Mouse (Mus musculus) heart, embryonic 16.5 days (tissue): ENCODE data around the gene Tmprss5. TPM values are rescaled to one million over a fixed set of nuclear protein-coding genes. Genes with fewer than 3 reads are reported as not detected.

Experiments
- ATAC-seq: fragments of 200-750 bp; cut with Nextera tagmentation; replicated peaks from 2 replicates; pipeline ENCODE4 v1.8.0; 2017; ENCODE audit warnings: moderate number of reproducible peaks; ENCODE audit not compliant: insufficient read depth, low FRiP score; ENCODE audit errors: extremely low read depth
- H3K27ac ChIP-seq: fragments of 300-500 bp; sonication (generic); 2 replicates; pipeline ENCODE4 v1.5.1; 2014; ENCODE audit warnings: mild to moderate bottlenecking, low read length, control low read depth, moderate library complexity
- H3K27me3 ChIP-seq: fragments of 300-500 bp; sonication (generic); 2 replicates; pipeline ENCODE4 v1.6.1; 2014; ENCODE audit warnings: low read length, mixed read lengths; ENCODE audit not compliant: control insufficient read depth, insufficient read depth
- H3K36me3 ChIP-seq: fragments of 300-500 bp; sonication (generic); 2 replicates; pipeline ENCODE4 v1.6.1; 2014; ENCODE audit not compliant: control insufficient read depth, insufficient read depth
- H3K4me1 ChIP-seq: fragments of 300-500 bp; sonication (generic); 2 replicates; pipeline ENCODE4 v1.6.1; 2014; ENCODE audit warnings: low read length, mixed read lengths; ENCODE audit not compliant: control insufficient read depth, insufficient read depth
- H3K4me2 ChIP-seq: fragments of 300-500 bp; sonication (generic); 2 replicates; pipeline ENCODE4 v1.6.1; 2014; ENCODE audit warnings: low read depth, mild to moderate bottlenecking, control low read depth, low read length
- H3K4me3 ChIP-seq: fragments of 300-500 bp; sonication (generic); 2 replicates; pipeline ENCODE4 v1.5.1; 2014; ENCODE audit warnings: mild to moderate bottlenecking, control low read depth, low read length
- H3K9ac ChIP-seq: fragments of 300-500 bp; sonication (generic); 2 replicates; pipeline ENCODE4 v1.6.1; 2014; ENCODE audit warnings: low read length, control low read depth
- H3K9me3 ChIP-seq: fragments of 300-500 bp; sonication (generic); replicated peaks from 2 replicates; pipeline ENCODE4 v1.6.1; 2016; ENCODE audit warnings: low read length; ENCODE audit not compliant: control insufficient read depth
- WGBS: fragments of 180-500 bp; shearing (Covaris S2); extraction: QIAGEN DNeasy Blood & Tissue Kit; methylation state at CpG from one replicate; pipeline ENCODE4 v1.1.7; 2014; 5-methylcytosine and 5-hydroxymethylcytosine counted together
- polyA plus RNA-seq: library from polyadenylated mRNA; unstranded; fragments of >200 nt; fragmentation: Nextera tagmentation; extraction: Ambion mirVana; gene quantifications from 2 replicates; pipeline ENCODE4 v1.2.1, GENCODE M21; 2015

Tmprss5 gene
- 0.06 and 0.24 TPM in 2 replicates for polyA plus RNA-seq

DNA sequence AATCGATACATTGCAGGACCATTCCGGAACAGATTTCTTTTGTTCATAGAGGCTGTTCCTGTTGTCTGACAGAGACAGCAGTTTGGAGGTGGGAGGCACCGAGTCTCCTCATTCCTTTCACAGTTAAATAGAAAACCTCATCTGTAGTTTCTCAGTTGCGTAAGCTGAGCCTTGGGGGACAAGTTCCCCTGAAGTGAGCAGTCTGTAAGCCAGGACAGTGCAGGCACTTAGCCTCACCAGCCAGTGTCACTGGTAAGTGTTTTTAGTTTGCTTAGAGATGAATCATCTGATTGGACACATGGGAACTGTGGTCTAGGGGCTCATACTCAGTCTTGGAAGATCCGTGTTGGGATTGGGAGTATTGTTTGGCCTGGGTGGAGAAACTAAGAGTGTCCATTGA is at the start of gene Tmprss5:
Gene Tmprss5, plus strand, starts transcription at position 154 of the 400 bp plus-strand sequence.
- no peak for ATAC-seq
- Histone ChIP-seq H3K4me1 (peaks cover 4% of the 10 kb centered on the region), H3K36me3 (peaks cover 27% of the 10 kb centered on the region), H3K27me3 (no peaks in the 10 kb centered on the region), H3K9me3 (no peaks in the 10 kb centered on the region), H3K27ac (no peak within 1 kb of the TSS), H3K9ac (no peak within 1 kb of the TSS), H3K4me3 (no peak within 1 kb of the TSS), H3K4me2 (no peak within 1 kb of the TSS)
- WGBS = 70% methylated on average over 5 of the region's 5 CpGs

DNA sequence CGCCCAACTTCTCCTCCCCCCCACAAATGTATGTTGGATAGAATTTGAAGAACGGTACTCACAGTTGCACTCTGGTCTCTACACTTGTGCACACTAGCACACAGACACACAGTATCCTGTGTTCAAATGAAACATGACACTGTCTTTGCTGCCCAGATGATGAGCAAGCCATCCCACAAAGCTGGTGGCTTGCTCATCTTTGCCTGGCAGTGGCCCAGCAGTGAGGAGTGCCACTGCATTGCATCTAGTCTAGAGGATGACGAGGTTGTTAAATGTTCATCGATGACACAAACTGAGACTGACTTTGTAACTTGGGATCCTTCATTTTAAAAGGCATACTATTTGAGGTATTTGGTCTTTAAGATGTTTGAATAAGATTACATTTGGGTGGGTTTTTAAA is 46.3 kb upstream of the Tmprss5 start:
- H3K4me3 ChIP-seq = no peak overlapping the region
- H3K4me2 ChIP-seq = no peak overlapping the region
- H3K9ac ChIP-seq = no peak overlapping the region
- no peaks in the 10 kb centered on the region for H3K4me1 ChIP-seq
- no peak for ATAC-seq
- peaks cover 75% of the 10 kb centered on the region for H3K36me3 ChIP-seq
- 89% methylated on average over 4 of the region's 4 CpGs for WGBS
- no peaks in the 10 kb centered on the region for H3K27me3 ChIP-seq
- no peaks in the 10 kb centered on the region for H3K9me3 ChIP-seq
- no peak overlapping the region for H3K27ac ChIP-seq

DNA sequence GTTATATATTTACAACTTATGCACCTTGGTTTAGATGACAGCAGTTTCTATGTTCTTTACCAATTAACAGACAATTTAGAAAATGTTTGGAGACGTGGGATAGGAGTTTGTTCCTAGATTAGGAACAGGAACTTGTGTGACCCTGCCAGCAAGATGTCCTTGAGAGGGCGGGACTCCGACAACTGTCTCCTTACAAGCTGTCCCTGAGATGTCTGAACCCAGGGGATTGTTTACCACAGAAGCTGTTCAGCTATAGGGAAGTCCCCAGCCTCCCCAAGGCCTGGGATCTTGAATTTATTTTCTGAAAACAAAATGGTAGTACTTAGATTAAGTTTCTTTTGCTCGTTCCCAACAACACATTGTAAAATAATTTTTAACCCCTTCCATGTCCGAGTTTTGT is 30.2 kb upstream of the Tmprss5 start:
- no peak overlapping the region for H3K9ac ChIP-seq
- H3K9me3 ChIP-seq = no peaks in the 10 kb centered on the region
- ATAC-seq = no peak
- peaks cover 4% of the 10 kb centered on the region; the same call in 1 of the 2 replicates for H3K4me1 ChIP-seq
- 61% methylated on average over 5 of the region's 5 CpGs for WGBS
- H3K36me3 ChIP-seq = no peaks in the 10 kb centered on the region
- H3K27ac ChIP-seq = no peak overlapping the region
- H3K27me3 ChIP-seq = no peaks in the 10 kb centered on the region
- no peak overlapping the region for H3K4me3 ChIP-seq
- no peak overlapping the region for H3K4me2 ChIP-seq

DNA sequence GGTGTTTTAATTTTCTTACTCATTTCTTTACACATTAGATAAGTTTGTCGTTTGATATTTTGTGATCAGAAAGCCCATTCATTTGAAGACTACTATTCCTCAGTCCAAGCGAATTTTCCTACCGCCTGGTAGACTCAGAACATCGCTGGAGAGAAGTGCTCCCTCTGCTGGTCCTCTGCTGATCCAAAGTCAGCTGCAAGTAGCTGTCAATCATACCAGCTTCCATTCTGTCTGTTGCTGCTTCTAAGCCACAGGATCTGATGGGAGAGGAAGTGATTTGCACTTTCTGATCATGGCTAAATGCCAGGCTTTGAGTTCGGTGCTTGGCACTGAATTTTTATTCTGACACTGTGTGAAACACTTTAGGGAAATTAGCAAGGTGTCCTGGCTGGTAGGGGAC is 29.7 kb upstream of the Tmprss5 start:
- peaks cover 8% of the 10 kb centered on the region for H3K4me1 ChIP-seq
- H3K4me2 ChIP-seq = no peak overlapping the region
- H3K27ac ChIP-seq = no peak overlapping the region
- H3K9ac ChIP-seq = no peak overlapping the region
- no peak for ATAC-seq
- H3K36me3 ChIP-seq = no peaks in the 10 kb centered on the region
- WGBS = 9% methylated on average over 5 of the region's 5 CpGs
- no peak overlapping the region for H3K4me3 ChIP-seq
- H3K9me3 ChIP-seq = no peaks in the 10 kb centered on the region
- no peaks in the 10 kb centered on the region for H3K27me3 ChIP-seq

DNA sequence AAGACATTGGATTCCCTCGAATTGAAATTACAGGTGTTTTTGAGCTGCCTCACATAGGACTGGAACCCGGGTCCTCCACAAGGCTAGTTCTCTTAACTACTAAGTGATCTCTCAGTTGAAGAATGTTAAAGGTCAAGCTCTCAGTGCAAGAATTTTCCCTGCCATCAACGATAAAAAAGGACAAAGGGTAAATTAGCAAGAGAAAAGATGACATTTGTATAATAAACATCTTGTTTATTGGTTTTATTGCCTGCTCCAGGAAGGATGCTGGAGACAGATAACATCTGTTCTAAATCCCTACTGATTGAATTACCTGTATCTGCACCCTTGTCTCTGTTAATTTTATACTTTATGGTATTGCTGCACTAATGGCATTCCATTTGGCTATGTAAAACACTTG is 27.0 kb upstream of the Tmprss5 start:
- H3K27ac ChIP-seq = no peak overlapping the region
- WGBS = 78% methylated on average over 3 of the region's 3 CpGs

DNA sequence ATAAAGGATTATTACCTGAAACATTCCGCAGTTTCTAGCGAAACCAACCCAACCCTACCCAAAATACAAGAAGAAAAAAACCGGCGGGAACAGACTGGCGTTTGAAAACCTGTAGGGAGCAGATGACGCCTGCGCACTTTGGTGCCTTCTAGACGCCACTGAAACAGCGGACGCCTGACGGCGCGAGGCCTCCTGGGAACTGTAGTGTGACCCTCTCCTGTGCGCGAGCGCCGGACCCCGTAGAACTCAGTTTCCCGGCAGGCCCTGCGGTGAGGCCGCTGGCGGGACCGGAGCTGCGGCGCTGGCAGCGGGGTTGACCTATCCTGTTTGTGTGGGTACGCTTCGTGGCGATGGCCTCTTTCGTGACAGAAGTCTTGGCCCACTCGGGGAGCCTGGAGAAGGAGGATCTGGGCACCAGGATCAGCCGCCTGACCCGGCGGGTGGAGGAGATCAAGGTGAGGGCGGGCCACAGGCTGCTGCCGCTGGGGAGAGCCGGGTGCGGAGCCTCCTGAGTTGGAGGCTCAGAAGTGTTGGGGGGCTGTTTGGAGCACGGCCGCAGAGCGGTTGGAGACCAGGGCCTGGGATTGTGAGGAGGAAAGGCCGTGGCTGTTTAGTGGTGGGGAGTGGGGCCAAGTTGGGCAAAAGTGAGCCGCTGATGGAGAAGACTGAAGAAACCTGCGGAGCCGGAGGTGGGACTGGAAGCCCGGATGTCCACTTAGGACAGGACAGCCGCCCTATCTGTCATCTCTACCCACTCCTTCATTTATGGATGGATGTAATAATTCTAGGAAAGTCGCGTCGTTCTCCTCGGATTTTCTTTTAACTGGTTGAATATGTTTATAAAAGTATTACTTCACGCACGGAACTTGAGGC is 25.5 kb upstream of the Tmprss5 start, which contains the start of gene Zw10:
Gene Zw10, plus strand, starts transcription at position 281 of the 873 bp plus-strand sequence.
- peak within 1 kb of the TSS; percentile 97 for H3K4me3 ChIP-seq
- H3K4me1 ChIP-seq = peaks cover 18% of the 10 kb centered on the region
- peak within 1 kb of the TSS; percentile 86 for H3K4me2 ChIP-seq
- under 1% methylated on average over 53 of the region's 53 CpGs for WGBS
- ATAC-seq = peak; percentile 98
- H3K9ac ChIP-seq = peak within 1 kb of the TSS; percentile 95
- peak within 1 kb of the TSS; percentile 79 for H3K27ac ChIP-seq
- no peaks in the 10 kb centered on the region for H3K27me3 ChIP-seq
- peaks cover 2% of the 10 kb centered on the region; the same call in 1 of the 2 replicates for H3K36me3 ChIP-seq
- no peaks in the 10 kb centered on the region for H3K9me3 ChIP-seq

More for the DNA sequence above, 27.0 kb upstream of the Tmprss5 start:
- Histone ChIP-seq H3K9me3 (no peaks in the 10 kb centered on the region), H3K4me2 (no peak overlapping the region), H3K4me3 (no peak overlapping the region), H3K9ac (no peak overlapping the region), H3K4me1 (peaks cover 18% of the 10 kb centered on the region), H3K27me3 (no peaks in the 10 kb centered on the region), H3K36me3 (0 out of 2 replicates have a peak, but pooled peaks cover 2% of the 10 kb centered on the region)
- no peak for ATAC-seq

DNA sequence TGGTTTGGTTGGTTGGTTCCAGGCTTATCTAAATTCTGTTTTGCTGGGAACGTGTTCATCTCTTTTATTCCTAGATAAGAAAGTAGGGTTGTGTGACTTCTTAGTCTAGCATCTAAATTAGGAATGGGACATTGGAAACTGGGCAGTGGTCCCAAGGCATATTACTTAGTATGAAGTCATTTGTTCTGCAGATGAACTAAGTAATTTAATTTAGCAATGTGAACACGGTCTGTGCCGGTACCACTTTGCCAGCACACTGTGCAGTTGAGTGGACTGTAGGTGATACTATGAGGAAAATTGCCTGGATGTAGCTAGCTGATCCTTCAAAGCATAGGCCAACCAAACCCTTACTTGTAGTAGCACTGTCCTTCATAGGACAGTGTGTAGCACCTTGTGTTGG is 4.2 kb upstream of the Tmprss5 start:
- H3K4me1 ChIP-seq = peaks cover 4% of the 10 kb centered on the region
- H3K27ac ChIP-seq = peak overlapping the region; percentile 32; the same call in 1 of the 2 replicates
- H3K9me3 ChIP-seq = no peaks in the 10 kb centered on the region
- H3K27me3 ChIP-seq = no peaks in the 10 kb centered on the region
- no peak overlapping the region for H3K9ac ChIP-seq
- H3K36me3 ChIP-seq = peaks cover 54% of the 10 kb centered on the region
- no peak overlapping the region for H3K4me3 ChIP-seq
- no peak overlapping the region for H3K4me2 ChIP-seq
- no peak for ATAC-seq
- WGBS = 47% methylated on average over 3 of the region's 3 CpGs

DNA sequence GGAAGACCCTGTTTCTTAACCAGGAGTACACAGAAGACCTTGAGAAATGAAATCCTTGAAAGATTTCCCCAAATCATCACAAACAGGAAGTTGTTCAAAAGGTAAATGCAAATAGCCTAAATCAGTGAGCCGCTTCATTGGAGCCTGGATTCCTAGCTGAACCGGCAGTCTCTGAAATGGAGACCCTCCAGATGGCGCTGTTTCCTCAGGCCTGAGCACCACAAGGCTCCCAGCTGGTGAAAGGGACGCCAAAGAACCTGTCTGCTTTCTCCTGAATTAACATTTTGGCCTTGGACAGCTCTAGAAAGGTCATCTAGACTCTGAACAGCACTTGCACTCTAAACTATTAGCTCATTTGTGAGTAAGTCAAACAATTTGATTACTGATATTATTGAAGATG is 501 bp downstream of the Tmprss5 start:
- no peak for ATAC-seq
- Histone ChIP-seq H3K4me2 (no peak overlapping the region), H3K4me1 (peaks cover 4% of the 10 kb centered on the region), H3K36me3 (peaks cover 27% of the 10 kb centered on the region), H3K4me3 (no peak overlapping the region), H3K27ac (no peak overlapping the region), H3K27me3 (no peaks in the 10 kb centered on the region), H3K9ac (no peak overlapping the region), H3K9me3 (no peaks in the 10 kb centered on the region)
- 16% methylated on average over 4 of the region's 4 CpGs for WGBS

DNA sequence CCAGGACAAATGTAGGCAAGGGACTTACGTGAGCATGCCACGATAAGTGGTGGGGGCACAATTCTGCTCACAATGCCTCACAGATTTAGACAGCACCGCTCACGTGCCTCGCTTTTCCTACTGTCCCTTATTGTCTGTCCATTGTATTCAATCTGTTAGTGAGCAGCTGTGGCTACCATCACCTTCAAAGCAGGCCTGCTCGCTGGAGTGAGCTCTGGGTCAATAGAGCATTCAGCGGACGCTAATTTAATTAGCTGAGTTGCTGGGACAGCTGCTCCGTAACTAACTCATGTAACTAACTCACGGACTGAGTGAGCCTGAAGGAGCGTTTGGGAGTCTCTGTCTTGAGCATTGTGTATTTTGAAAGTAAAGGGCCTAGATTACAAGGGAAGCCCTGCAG is 6.3 kb downstream of the Tmprss5 start:
- Histone ChIP-seq H3K4me2 (no peak overlapping the region), H3K27me3 (no peaks in the 10 kb centered on the region), H3K9ac (no peak overlapping the region), H3K4me1 (no peaks in the 10 kb centered on the region), H3K9me3 (no peaks in the 10 kb centered on the region), H3K27ac (no peak overlapping the region), H3K4me3 (no peak overlapping the region), H3K36me3 (no peaks in the 10 kb centered on the region)
- WGBS = 77% methylated on average over 11 of the region's 11 CpGs
- no peak for ATAC-seq
